Mouse (Mus musculus): ENCODE results near the gene Rmdn3. TPM values are rescaled to one million over a fixed set of nuclear protein-coding genes. Genes with fewer than 3 reads are reported as not detected.
A peak's percentile ranks its signal among the peaks of the same experiment; 100 is the strongest.

Rmdn3 gene
- polyA plus RNA-seq, 1 experiment: 124 TPM

- Histone ChIP-seq H3K4me3 (ENCODE audit: insufficient read depth, low read depth, low read length) (no peak overlapping the region), H3K27ac (replicated peaks; ENCODE audit: low read depth, low read length) (no peak overlapping the region), H3K4me1 (ENCODE audit: control insufficient read depth, insufficient read depth, insufficient read length, low read length) (peaks cover 5% of the 10 kb centered on the region)
These were observed 18.0 kb upstream of the Rmdn3 start for GRCm38 (mm10) chr2:119174866-119175265.

- Histone ChIP-seq H3K27ac (replicated peaks; ENCODE audit: low read depth, low read length) (peak within 1 kb of the TSS; percentile 60; the same call in 1 of the 2 replicates), H3K4me3 (ENCODE audit: insufficient read depth, low read depth, low read length) (no peak within 1 kb of the TSS), H3K4me1 (ENCODE audit: control insufficient read depth, insufficient read depth, insufficient read length, low read length) (peaks cover 5% of the 10 kb centered on the region)
These were observed 17.3 kb upstream of the Rmdn3 start, which contains the start of gene Gm14137 for GRCm38 (mm10) chr2:119173991-119174651. Gene Gm14137, plus strand, starts transcription at chr2:119174509.

- Histone ChIP-seq H3K4me1 (ENCODE audit: control insufficient read depth, insufficient read depth, insufficient read length, low read length) (peaks cover 5% of the 10 kb centered on the region), H3K4me3 (ENCODE audit: insufficient read depth, low read depth, low read length) (no peak overlapping the region), H3K27ac (replicated peaks; ENCODE audit: low read depth, low read length) (no peak overlapping the region)
These were observed 16.2 kb upstream of the Rmdn3 start for GRCm38 (mm10) chr2:119172862-119173576.

GRCm38 (mm10) chr2:119172446-119172845 is 15.6 kb upstream of the Rmdn3 start:
- Histone ChIP-seq H3K4me3 (ENCODE audit: insufficient read depth, low read depth, low read length) (no peak overlapping the region), H3K27ac (replicated peaks; ENCODE audit: low read depth, low read length) (no peak overlapping the region), H3K4me1 (ENCODE audit: control insufficient read depth, insufficient read depth, insufficient read length, low read length) (peaks cover 5% of the 10 kb centered on the region)

GRCm38 (mm10) chr2:119171574-119171973 is 14.7 kb upstream of the Rmdn3 start:
- Histone ChIP-seq H3K4me3 (ENCODE audit: insufficient read depth, low read depth, low read length) (no peak overlapping the region), H3K27ac (replicated peaks; ENCODE audit: low read depth, low read length) (no peak overlapping the region), H3K4me1 (ENCODE audit: control insufficient read depth, insufficient read depth, insufficient read length, low read length) (peaks cover 9% of the 10 kb centered on the region)

- no peak overlapping the region for H3K27ac ChIP-seq (replicated peaks; ENCODE audit: low read depth, low read length)
- no peak overlapping the region for H3K4me3 ChIP-seq (ENCODE audit: insufficient read depth, low read depth, low read length)
- peaks cover 9% of the 10 kb centered on the region for H3K4me1 ChIP-seq (ENCODE audit: control insufficient read depth, insufficient read depth, insufficient read length, low read length)
These were observed 13.4 kb upstream of the Rmdn3 start for GRCm38 (mm10) chr2:119170282-119170681.

- H3K4me3 ChIP-seq (ENCODE audit: insufficient read depth, low read depth, low read length): peak overlapping the region; percentile 70
- H3K4me1 ChIP-seq (ENCODE audit: control insufficient read depth, insufficient read depth, insufficient read length, low read length): peaks cover 5% of the 10 kb centered on the region
- no peak overlapping the region for H3K27ac ChIP-seq (replicated peaks; ENCODE audit: low read depth, low read length)
These were observed 11.0 kb upstream of the Rmdn3 start for GRCm38 (mm10) chr2:119167866-119168256.

GRCm38 (mm10) chr2:119166901-119167865 is 10.3 kb upstream of the Rmdn3 start, which contains the start of gene Gchfr:
Gene Gchfr, plus strand, starts transcription at chr2:119167773.
- peak within 1 kb of the TSS; percentile 70 for H3K4me3 ChIP-seq (ENCODE audit: insufficient read depth, low read depth, low read length)
- H3K27ac ChIP-seq (replicated peaks; ENCODE audit: low read depth, low read length): no peak within 1 kb of the TSS
- H3K4me1 ChIP-seq (ENCODE audit: control insufficient read depth, insufficient read depth, insufficient read length, low read length): peaks cover 4% of the 10 kb centered on the region

- H3K4me3 ChIP-seq (ENCODE audit: insufficient read depth, low read depth, low read length): no peak overlapping the region
- H3K27ac ChIP-seq (replicated peaks; ENCODE audit: low read depth, low read length): no peak overlapping the region
- H3K4me1 ChIP-seq (ENCODE audit: control insufficient read depth, insufficient read depth, insufficient read length, low read length): peaks cover 4% of the 10 kb centered on the region
These were observed 8.6 kb upstream of the Rmdn3 start for GRCm38 (mm10) chr2:119165401-119165800.

GRCm38 (mm10) chr2:119163999-119164398 is 7.2 kb upstream of the Rmdn3 start:
- Histone ChIP-seq H3K4me3 (ENCODE audit: insufficient read depth, low read depth, low read length) (no peak overlapping the region), H3K27ac (replicated peaks; ENCODE audit: low read depth, low read length) (no peak overlapping the region), H3K4me1 (ENCODE audit: control insufficient read depth, insufficient read depth, insufficient read length, low read length) (peaks cover 4% of the 10 kb centered on the region)

- Histone ChIP-seq H3K4me1 (ENCODE audit: control insufficient read depth, insufficient read depth, insufficient read length, low read length) (peaks cover 4% of the 10 kb centered on the region), H3K27ac (replicated peaks; ENCODE audit: low read depth, low read length) (no peak overlapping the region), H3K4me3 (ENCODE audit: insufficient read depth, low read depth, low read length) (no peak overlapping the region)
These were observed 6.3 kb upstream of the Rmdn3 start for GRCm38 (mm10) chr2:119163135-119163534.

- H3K4me3 ChIP-seq (ENCODE audit: insufficient read depth, low read depth, low read length): no peak overlapping the region
- H3K27ac ChIP-seq (replicated peaks; ENCODE audit: low read depth, low read length): no peak overlapping the region
- no peaks in the 10 kb centered on the region for H3K4me1 ChIP-seq (ENCODE audit: control insufficient read depth, insufficient read depth, insufficient read length, low read length)
These were observed 4.4 kb upstream of the Rmdn3 start for GRCm38 (mm10) chr2:119161247-119161646.

- Histone ChIP-seq H3K4me1 (ENCODE audit: control insufficient read depth, insufficient read depth, insufficient read length, low read length) (peaks cover 5% of the 10 kb centered on the region), H3K27ac (replicated peaks; ENCODE audit: low read depth, low read length) (no peak overlapping the region), H3K4me3 (ENCODE audit: insufficient read depth, low read depth, low read length) (no peak overlapping the region)
These were observed 1.0 kb upstream of the Rmdn3 start for GRCm38 (mm10) chr2:119157836-119158235.

- Histone ChIP-seq H3K4me1 (ENCODE audit: control insufficient read depth, insufficient read depth, insufficient read length, low read length) (peaks cover 12% of the 10 kb centered on the region), H3K4me3 (ENCODE audit: insufficient read depth, low read depth, low read length) (peak overlapping the region; percentile 83), H3K27ac (replicated peaks; ENCODE audit: low read depth, low read length) (peak overlapping the region; percentile 90)
These were observed 653 bp downstream of the Rmdn3 start for GRCm38 (mm10) chr2:119156081-119156680.
